Mouse (Mus musculus) forebrain, embryonic 16.5 days (tissue): Measurements from ENCODE around the gene Hcrtr1. TPM values are rescaled to one million over a fixed set of nuclear protein-coding genes. Genes with fewer than 3 reads are reported as not detected.

Experiments
- ATAC-seq: fragments of 200-750 bp; cut with Nextera tagmentation; 2 replicates; pipeline ENCODE4 v1.8.0; 2017; ENCODE audit warnings: mild to moderate bottlenecking, moderate library complexity
- H3K27ac ChIP-seq: fragments of 300-500 bp; sonication (generic); 2 replicates; pipeline ENCODE4 v1.5.1; 2014; ENCODE audit warnings: low read length, control low read depth
- H3K27me3 ChIP-seq: fragments of 300-500 bp; sonication (generic); replicated peaks from 2 replicates; pipeline ENCODE4 v1.6.1; 2014; ENCODE audit warnings: low read length; ENCODE audit not compliant: control insufficient read depth, insufficient read depth
- H3K36me3 ChIP-seq: fragments of 300-500 bp; sonication (generic); 2 replicates; pipeline ENCODE4 v1.6.1; 2014; ENCODE audit not compliant: control insufficient read depth, insufficient read depth
- H3K4me1 ChIP-seq: fragments of 300-500 bp; sonication (generic); replicated peaks from 2 replicates; pipeline ENCODE4 v1.6.1; 2014; ENCODE audit warnings: low read length; ENCODE audit not compliant: control insufficient read depth, insufficient read depth
- H3K4me2 ChIP-seq: fragments of 300-500 bp; sonication (generic); 2 replicates; pipeline ENCODE4 v1.6.1; 2014; ENCODE audit warnings: mild to moderate bottlenecking, low read length, control low read depth
- H3K4me3 ChIP-seq: fragments of 300-500 bp; sonication (generic); replicated peaks from 2 replicates; pipeline ENCODE4 v1.5.1; 2014; ENCODE audit warnings: mild to moderate bottlenecking, low read length, control low read depth
- H3K9ac ChIP-seq: fragments of 300-500 bp; sonication (generic); replicated peaks from 2 replicates; pipeline ENCODE4 v1.6.1; 2014; ENCODE audit warnings: low read depth, low read length, control low read depth
- H3K9me3 ChIP-seq: fragments of 300-500 bp; sonication (generic); 2 replicates; pipeline ENCODE4 v1.6.1; 2016; ENCODE audit warnings: low read length; ENCODE audit not compliant: control insufficient read depth
- WGBS: fragments of 180-500 bp; shearing (Covaris S2); extraction: QIAGEN DNeasy Blood & Tissue Kit; methylation state at CpG from one replicate; pipeline ENCODE4 v1.1.7; 2014; 5-methylcytosine and 5-hydroxymethylcytosine counted together
- polyA plus RNA-seq: library from polyadenylated mRNA; unstranded; fragments of >200 nt; fragmentation: Nextera tagmentation; extraction: Ambion mirVana; gene quantifications from 2 replicates; pipeline ENCODE4 v1.2.1, GENCODE M21; 2015

Hcrtr1 gene
- polyA plus RNA-seq, 1 experiment from 2014 or later: 0.81 TPM

DNA sequence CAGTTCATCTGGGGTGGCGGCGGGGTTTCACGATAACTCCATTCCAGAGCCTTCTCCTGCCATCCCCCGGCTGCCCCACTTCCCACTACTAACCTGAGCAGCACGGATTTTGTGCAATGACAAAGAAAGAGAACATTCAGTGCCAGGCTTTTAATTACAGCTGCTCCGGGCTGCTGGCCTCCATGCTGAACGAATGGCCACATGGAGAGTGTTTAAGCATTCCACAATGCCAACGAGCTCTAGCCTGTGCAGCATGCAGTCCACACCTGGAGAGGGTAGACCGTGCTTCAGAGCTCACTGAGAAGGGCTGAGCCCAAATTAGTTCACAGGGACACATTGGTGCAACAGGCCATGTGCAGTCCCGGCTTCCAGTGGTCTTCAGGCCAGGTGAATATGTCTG lies 9.1 kb downstream of the Hcrtr1 start:
- no peak overlapping the region for H3K27ac ChIP-seq
- peaks cover 10% of the 10 kb centered on the region for H3K36me3 ChIP-seq
- no peak for ATAC-seq
- H3K27me3 ChIP-seq: no peaks in the 10 kb centered on the region
- WGBS: 62% methylated on average over 10 of the region's 10 CpGs
- no peak overlapping the region for H3K4me2 ChIP-seq
- H3K9me3 ChIP-seq: no peaks in the 10 kb centered on the region
- no peaks in the 10 kb centered on the region for H3K4me1 ChIP-seq
- no peak overlapping the region for H3K4me3 ChIP-seq
- no peak overlapping the region for H3K9ac ChIP-seq

DNA sequence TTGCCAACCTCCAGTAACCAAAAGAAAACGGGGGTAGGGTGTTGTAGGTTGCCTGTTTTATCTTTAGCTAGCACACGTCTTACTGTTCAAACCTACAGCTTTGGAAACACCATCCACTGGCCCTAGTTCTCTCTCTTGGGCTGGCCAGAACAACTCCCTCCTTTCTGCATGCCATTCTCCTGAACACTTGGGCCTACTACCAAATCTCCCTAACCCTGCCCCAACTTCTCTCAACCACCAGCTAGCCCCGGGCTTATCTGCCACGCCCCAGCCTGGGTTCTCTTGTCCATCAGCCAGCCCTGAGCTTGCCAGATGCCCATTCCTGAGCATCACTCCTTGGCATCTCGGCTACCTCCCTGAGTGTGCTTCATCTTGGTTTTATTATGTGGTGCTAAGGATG lies 10.3 kb downstream of the Hcrtr1 start:
- no peak for ATAC-seq
- no peak overlapping the region for H3K4me3 ChIP-seq
- 86% methylated on average over 5 of the region's 5 CpGs for WGBS
- no peak overlapping the region for H3K27ac ChIP-seq
- peaks cover 10% of the 10 kb centered on the region for H3K36me3 ChIP-seq
- H3K4me2 ChIP-seq: no peak overlapping the region
- H3K9ac ChIP-seq: no peak overlapping the region
- no peaks in the 10 kb centered on the region for H3K4me1 ChIP-seq
- no peaks in the 10 kb centered on the region for H3K27me3 ChIP-seq
- H3K9me3 ChIP-seq: no peaks in the 10 kb centered on the region

DNA sequence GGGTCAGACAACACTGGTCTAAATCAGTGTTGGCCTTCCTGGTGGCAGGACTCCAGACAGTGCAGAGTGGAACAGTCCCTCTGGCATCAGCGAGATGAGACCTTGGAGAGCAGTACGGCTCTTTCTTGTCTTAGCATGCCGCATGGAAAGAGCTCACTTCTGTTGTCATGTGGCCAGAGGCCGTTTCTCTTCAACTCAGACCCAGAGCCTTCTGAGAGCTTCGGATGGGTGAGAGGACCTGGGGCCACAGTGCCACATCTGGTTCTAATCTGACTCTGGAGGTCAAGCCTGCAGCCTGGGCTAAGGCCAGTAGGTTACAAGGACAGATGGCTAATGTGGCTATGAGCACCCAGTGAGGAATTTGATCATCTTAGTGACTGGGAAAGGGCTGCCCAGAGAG lies 13.2 kb downstream of the Hcrtr1 start:
- Histone ChIP-seq H3K36me3 (peaks cover 13% of the 10 kb centered on the region), H3K9me3 (no peaks in the 10 kb centered on the region), H3K4me3 (no peak overlapping the region), H3K27ac (no peak overlapping the region), H3K4me2 (no peak overlapping the region), H3K27me3 (no peaks in the 10 kb centered on the region), H3K9ac (no peak overlapping the region), H3K4me1 (no peaks in the 10 kb centered on the region)
- 89% methylated on average over 5 of the region's 5 CpGs for WGBS
- ATAC-seq: no peak

DNA sequence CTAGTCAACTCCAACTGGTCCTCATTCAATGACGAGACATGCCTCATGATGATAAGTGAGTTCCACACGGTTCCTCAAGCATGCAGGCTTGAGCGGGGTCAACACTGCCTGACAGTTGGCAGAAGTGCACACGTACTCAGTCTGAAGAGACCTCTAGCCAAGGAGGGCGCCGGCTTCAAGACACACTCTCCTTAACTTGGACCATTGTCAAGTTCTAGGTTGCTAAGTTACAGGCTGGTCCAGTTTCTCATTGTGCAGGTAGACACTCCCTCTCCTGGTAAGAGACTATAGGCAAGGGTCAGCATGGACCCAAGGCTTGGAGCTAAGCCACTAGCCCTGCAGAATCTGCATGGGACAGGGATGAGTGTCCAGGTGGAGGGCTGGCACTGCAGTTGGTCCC lies 14.0 kb downstream of the Hcrtr1 start:
- Histone ChIP-seq H3K4me1 (no peaks in the 10 kb centered on the region), H3K4me2 (no peak overlapping the region), H3K36me3 (peaks cover 13% of the 10 kb centered on the region), H3K4me3 (no peak overlapping the region), H3K27ac (no peak overlapping the region), H3K9ac (no peak overlapping the region), H3K9me3 (no peaks in the 10 kb centered on the region), H3K27me3 (no peaks in the 10 kb centered on the region)
- ATAC-seq: no peak
- 96% methylated on average over 6 of the region's 6 CpGs for WGBS

DNA sequence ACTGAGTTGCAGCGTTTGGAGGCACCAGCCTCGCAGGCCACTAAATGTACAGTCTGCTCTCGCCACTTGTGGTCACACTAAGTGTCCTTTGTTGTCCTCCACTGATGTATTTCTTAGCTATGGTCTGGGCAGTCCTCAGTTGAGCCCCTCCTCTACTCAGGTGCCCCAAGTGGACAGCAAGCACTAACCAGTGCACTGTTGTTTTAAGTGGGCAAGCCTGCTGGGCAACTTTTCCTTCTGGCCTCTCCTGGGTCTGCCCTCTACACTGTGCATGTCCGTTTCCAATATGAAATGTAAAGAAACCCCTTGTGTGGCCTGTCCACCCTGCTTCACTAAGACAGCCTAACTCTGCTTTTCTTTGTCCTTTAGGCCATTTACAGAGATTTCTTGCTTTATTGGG lies 15.0 kb downstream of the Hcrtr1 start:
- H3K9ac ChIP-seq: no peak overlapping the region
- H3K4me2 ChIP-seq: no peak overlapping the region
- H3K27ac ChIP-seq: no peak overlapping the region
- peaks cover 13% of the 10 kb centered on the region for H3K36me3 ChIP-seq
- no peak for ATAC-seq
- no peaks in the 10 kb centered on the region for H3K9me3 ChIP-seq
- H3K4me1 ChIP-seq: no peaks in the 10 kb centered on the region
- no peaks in the 10 kb centered on the region for H3K27me3 ChIP-seq
- no peak overlapping the region for H3K4me3 ChIP-seq
- 87% methylated on average over 4 of the region's 4 CpGs for WGBS

DNA sequence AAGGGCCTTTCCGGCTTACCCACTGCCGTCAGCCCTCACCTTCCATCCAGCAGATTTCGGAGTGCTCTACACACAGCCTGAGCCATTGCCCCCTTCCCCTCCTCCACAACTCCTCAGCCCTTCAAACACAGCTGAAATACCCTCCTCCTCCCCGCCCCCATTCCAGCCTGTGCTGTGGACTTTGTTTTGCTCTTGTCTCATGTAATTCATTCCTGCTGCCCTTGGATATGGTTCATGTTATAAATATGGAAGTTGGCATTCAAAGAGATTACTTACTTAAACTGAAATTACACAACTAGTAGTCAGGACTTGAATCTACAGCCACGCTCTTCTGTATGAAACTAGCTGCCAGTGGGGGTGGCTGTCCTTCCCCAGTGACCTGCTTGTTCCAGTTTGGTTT lies 16.1 kb downstream of the Hcrtr1 start:
- Histone ChIP-seq H3K36me3 (peaks cover 13% of the 10 kb centered on the region), H3K9me3 (no peaks in the 10 kb centered on the region), H3K4me3 (no peak overlapping the region), H3K4me1 (no peaks in the 10 kb centered on the region), H3K9ac (no peak overlapping the region), H3K27ac (no peak overlapping the region), H3K27me3 (no peaks in the 10 kb centered on the region), H3K4me2 (no peak overlapping the region)
- WGBS: 93% methylated on average over 5 of the region's 5 CpGs
- no peak for ATAC-seq

DNA sequence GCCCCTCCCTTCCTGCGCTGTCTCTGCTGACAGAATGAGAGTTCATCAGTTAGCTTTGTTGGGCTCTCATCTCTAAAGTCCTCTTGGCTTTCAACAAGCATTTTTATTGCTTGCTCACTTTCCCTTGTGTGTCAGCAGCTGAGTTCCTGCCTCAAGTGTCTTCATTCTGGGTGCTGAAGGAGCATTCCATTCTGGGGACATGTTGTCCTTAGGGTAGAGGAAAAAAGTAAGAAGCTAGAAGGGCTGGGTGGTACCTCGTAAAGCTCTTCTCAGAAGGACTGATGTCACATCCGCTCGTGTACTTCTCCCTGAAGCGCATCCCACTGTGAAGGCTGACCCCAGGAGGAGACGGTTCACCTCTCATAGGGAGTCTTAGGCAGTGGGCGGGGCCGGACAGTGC lies 17.6 kb downstream of the Hcrtr1 start:
- WGBS: 73% methylated on average over 8 of the region's 8 CpGs
- H3K27me3 ChIP-seq: no peaks in the 10 kb centered on the region
- no peak for ATAC-seq
- no peak overlapping the region for H3K4me2 ChIP-seq
- no peak overlapping the region for H3K27ac ChIP-seq
- H3K9me3 ChIP-seq: no peaks in the 10 kb centered on the region
- no peaks in the 10 kb centered on the region for H3K4me1 ChIP-seq
- peaks cover 10% of the 10 kb centered on the region; the same call in 1 of the 2 replicates for H3K36me3 ChIP-seq
- H3K4me3 ChIP-seq: no peak overlapping the region
- no peak overlapping the region for H3K9ac ChIP-seq

DNA sequence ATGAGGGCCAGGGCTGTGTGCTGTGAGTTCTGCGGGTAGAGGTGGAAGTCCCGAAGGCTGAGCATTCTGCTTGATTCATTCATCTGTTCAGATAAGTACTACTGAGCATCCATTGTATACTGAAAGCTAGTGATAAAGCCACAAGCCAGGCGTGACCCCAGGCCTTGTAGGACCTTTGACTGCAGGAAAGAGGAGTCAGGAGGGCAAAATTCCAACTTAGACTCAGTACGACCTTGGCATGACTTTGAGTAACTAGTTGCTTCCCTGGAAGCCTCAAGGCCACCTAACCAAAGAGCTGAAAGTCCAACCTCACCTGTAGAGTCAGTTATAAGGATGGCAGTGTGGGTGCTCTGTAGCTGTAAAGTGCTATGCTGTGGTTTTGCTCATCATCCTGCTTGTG lies 18.4 kb downstream of the Hcrtr1 start:
- no peak for ATAC-seq
- WGBS: 84% methylated on average over 4 of the region's 4 CpGs
- Histone ChIP-seq H3K27me3 (no peaks in the 10 kb centered on the region), H3K4me1 (no peaks in the 10 kb centered on the region), H3K36me3 (peaks cover 6% of the 10 kb centered on the region; the same call in 1 of the 2 replicates), H3K9me3 (no peaks in the 10 kb centered on the region), H3K4me3 (no peak overlapping the region), H3K4me2 (no peak overlapping the region), H3K9ac (no peak overlapping the region), H3K27ac (no peak overlapping the region)

DNA sequence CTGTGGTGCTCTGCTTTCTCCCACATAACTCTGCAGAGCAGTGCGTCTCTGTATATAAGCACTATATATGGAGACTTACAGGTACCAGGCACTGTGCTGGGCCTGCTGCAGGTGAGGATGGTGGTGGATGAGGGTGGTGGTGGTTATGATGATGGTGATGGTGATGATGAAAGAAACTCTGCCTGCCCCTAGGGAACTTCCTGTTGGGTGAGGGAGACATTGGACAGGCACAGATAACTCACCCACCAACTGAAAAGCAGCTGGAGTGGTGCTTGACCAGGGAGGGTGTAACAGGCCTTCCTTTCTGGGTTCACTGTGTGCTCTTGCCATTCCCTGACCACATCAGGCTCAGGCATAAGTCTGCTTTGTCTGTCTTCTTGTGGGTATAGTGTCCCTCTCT lies 26.4 kb downstream of the Hcrtr1 start:
- ATAC-seq: no peak

DNA sequence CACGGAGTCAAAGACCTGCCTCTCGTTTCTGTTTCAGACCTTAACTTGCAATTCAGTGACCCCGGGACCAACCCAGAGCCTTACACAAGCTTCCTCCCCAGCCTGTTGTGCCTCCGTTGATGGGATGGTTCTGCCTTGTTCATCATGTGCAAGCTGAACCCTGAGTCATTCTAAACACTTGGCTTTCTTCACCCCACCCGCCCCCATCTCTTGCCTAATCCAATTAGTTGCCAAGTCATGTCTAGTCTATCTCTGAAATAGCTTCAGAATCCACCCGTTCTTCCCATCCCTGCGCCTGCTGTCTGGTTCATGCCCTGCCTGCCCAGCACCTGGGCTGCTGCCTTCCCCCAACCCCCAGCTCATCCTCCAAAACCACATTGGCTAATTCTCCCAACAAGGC lies 26.9 kb downstream of the Hcrtr1 start:
- Histone ChIP-seq H3K36me3 (no peaks in the 10 kb centered on the region), H3K27me3 (no peaks in the 10 kb centered on the region), H3K27ac (no peak overlapping the region), H3K4me3 (no peak overlapping the region), H3K9me3 (no peaks in the 10 kb centered on the region), H3K4me1 (peaks cover 12% of the 10 kb centered on the region), H3K4me2 (no peak overlapping the region), H3K9ac (no peak overlapping the region)
- 84% methylated on average over 7 of the region's 7 CpGs for WGBS
- no peak for ATAC-seq

More for the DNA sequence above, 26.4 kb downstream of the Hcrtr1 start:
- H3K4me1 ChIP-seq: peaks cover 12% of the 10 kb centered on the region
- no peaks in the 10 kb centered on the region for H3K36me3 ChIP-seq
- H3K27me3 ChIP-seq: no peaks in the 10 kb centered on the region
- no peak overlapping the region for H3K9ac ChIP-seq
- WGBS: 100% methylated on average over 1 of the region's 1 CpGs
- no peak overlapping the region for H3K27ac ChIP-seq
- H3K4me3 ChIP-seq: no peak overlapping the region
- H3K9me3 ChIP-seq: no peaks in the 10 kb centered on the region
- no peak overlapping the region for H3K4me2 ChIP-seq
